Mouse (Mus musculus) olfactory bulb, adult 2 months (tissue): ENCODE results near the gene Xlr5c.

Experiments
- CTCF ChIP-seq: fragments of 200-500 bp; IDR thresholded peaks from 2 replicates; pipeline ENCODE4 v1.5.1; 2012; ENCODE audit warnings: low read depth, mild to moderate bottlenecking, low read length, moderate library complexity; ENCODE audit not compliant: insufficient read depth
- POLR2A ChIP-seq: fragments of 200-500 bp; IDR thresholded peaks from 2 replicates; pipeline ENCODE4 v1.6.1; 2012; ENCODE audit warnings: mild to moderate bottlenecking, low read depth, low read length, moderate library complexity; ENCODE audit not compliant: insufficient read depth

- TF ChIP-seq CTCF (no peak), POLR2A (no peak)
Measured at GRCm38 (mm10) chrX:73342068-73342467, 49.3 kb upstream of the Xlr5c start.
